Mouse (Mus musculus) ES-Bruce4 (cell line): ENCODE measurements around the gene Plac1.

Experiments used
- EP300 ChIP-seq: IDR thresholded peaks from 2 replicates; pipeline ENCODE4 v1.6.1; 2011; ENCODE audit warnings: low read depth, low read length; ENCODE audit not compliant: insufficient read depth
- POLR2A ChIP-seq: IDR thresholded peaks from one replicate; pipeline ENCODE4 v1.8.1; 2011; ENCODE audit warnings: low read length; ENCODE audit not compliant: insufficient read depth

DNA sequence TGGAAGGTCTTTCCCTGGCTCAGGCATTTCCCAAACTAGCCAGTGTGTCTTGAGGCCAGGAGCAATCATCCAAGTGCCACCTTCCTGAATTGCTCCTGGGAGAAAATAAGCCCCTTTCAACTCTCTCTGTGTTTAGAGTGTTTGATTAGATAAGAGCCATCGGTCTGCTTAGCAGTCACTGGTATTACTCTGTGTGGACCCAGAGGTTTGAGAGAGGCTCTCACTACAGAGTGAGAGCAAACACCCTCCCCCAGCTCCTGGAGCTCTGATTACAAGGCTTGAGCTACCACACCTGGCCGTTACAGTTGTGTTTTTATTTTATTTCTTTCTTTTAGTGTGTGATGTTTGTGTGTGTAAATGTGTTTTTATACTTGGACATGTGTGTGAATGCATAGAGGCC lies 193.0 kb downstream of the Plac1 start:
- TF ChIP-seq EP300 (no peak), POLR2A (no peak)
